Mouse (Mus musculus) heart, adult 2 months (tissue): ENCODE measurements around the gene Itpkc. TPM values are rescaled to one million over a fixed set of nuclear protein-coding genes. Genes with fewer than 3 reads are reported as not detected.

Source experiments
- DNase-seq, 2 experiments: peaks; one replicate each; pipeline ENCODE4 v3.0.0; 2021
- H3K27ac ChIP-seq: fragments of 200-600 bp; 2 replicates; pipeline ENCODE4 v1.8.1; 2022
- H3K27me3 ChIP-seq: fragments of 200-500 bp; 2 replicates; pipeline ENCODE4 v1.6.1; 2012; ENCODE audit warnings: mild to moderate bottlenecking, low read length, inconsistent platforms, mixed read lengths; ENCODE audit not compliant: control insufficient read depth, insufficient read depth
- H3K36me3 ChIP-seq: fragments of 200-500 bp; 2 replicates; pipeline ENCODE4 v1.6.1; 2012; ENCODE audit warnings: low read length, inconsistent platforms; ENCODE audit not compliant: control insufficient read depth, insufficient read depth
- H3K4me1 ChIP-seq: fragments of 200-500 bp; 2 replicates; pipeline ENCODE4 v1.6.1; 2011; ENCODE audit warnings: low read length; ENCODE audit not compliant: control insufficient read depth, insufficient read depth
- H3K4me3 ChIP-seq: fragments of 200-600 bp; 2 replicates; pipeline ENCODE4 v1.8.1; 2022
- H3K79me2 ChIP-seq: fragments of 200-500 bp; replicated peaks from 2 replicates; pipeline ENCODE4 v1.6.1; 2012; ENCODE audit warnings: mild to moderate bottlenecking, inconsistent platforms, low read length, moderate library complexity, mixed read lengths; ENCODE audit not compliant: control insufficient read depth, insufficient read depth
- H3K9ac ChIP-seq: fragments of 200-500 bp; 2 replicates; pipeline ENCODE4 v1.6.1; 2012; ENCODE audit warnings: low read depth, mild to moderate bottlenecking, control low read depth, inconsistent platforms, low read length, mixed read lengths
- CTCF ChIP-seq: fragments of 200-600 bp; IDR thresholded peaks from 2 replicates; pipeline ENCODE4 v1.8.1; 2022; ENCODE audit warnings: antibody characterized with exemption, mild to moderate bottlenecking, moderate library complexity
- EP300 ChIP-seq: fragments of 200-500 bp; IDR thresholded peaks from 2 replicates; pipeline ENCODE4 v1.6.1; 2011; ENCODE audit warnings: low read depth, low read length, control low read depth; ENCODE audit not compliant: insufficient read depth
- POLR2A ChIP-seq: fragments of 200-500 bp; IDR thresholded peaks from 2 replicates; pipeline ENCODE4 v1.6.1; 2011; ENCODE audit warnings: mild to moderate bottlenecking, low read depth, low read length, control low read depth; ENCODE audit not compliant: insufficient read depth
- WGBS: fragments of 180-500 bp; shearing (Covaris S2); methylation state at CpG from one replicate; pipeline ENCODE4 v1.1.7; 2018; 5-methylcytosine and 5-hydroxymethylcytosine counted together
- intact Hi-C: fragments of 180-260 bp; cut with DNase I; formaldehyde crosslinking; loops from one replicate; pipeline ENCODE4 v1.15.1; 2025
- polyA plus RNA-seq: library from polyadenylated mRNA; depleted of rRNA; stranded (reverse); fragments of >200 nt; gene quantifications from 2 replicates; pipeline ENCODE4 v1.2.3, GENCODE M21; 2012
- total RNA-seq, 2 experiments: library from RNA; stranded (reverse); gene quantifications; 2 replicates each; pipeline ENCODE4 v1.2.3; 2021

Gene Itpkc
- total and polyA plus RNA-seq, 3 experiments = 4.2 to 4.8 (median 4.4) TPM

GRCm38 (mm10) chr7:27258205-27258899 lies 29.9 kb upstream of the Itpkc start, which contains the start of gene Numbl:
Numbl (plus strand) TSS chr7:27258433.
- TF ChIP-seq CTCF (no peak), EP300 (0 out of 2 replicates have a peak, but pooled peaks have one; percentile 47), POLR2A (peak; percentile 65)
- intact Hi-C loops = loop anchor here (1.0 kb wide), 1 partner anchor 26 kb away; no protein-coding TSS in a partner anchor
- H3K4me1 ChIP-seq = peaks cover 4% of the 10 kb centered on the region
- under 1% methylated on average over 36 of the region's 47 CpGs for WGBS
- peak within 1 kb of the TSS; percentile 77 for H3K27ac ChIP-seq
- H3K9ac ChIP-seq = peak within 1 kb of the TSS; percentile 81
- DNase-seq = peak; percentile 91 to 92
- H3K36me3 ChIP-seq = no peaks in the 10 kb centered on the region
- H3K4me3 ChIP-seq = peak within 1 kb of the TSS; percentile 56
- H3K79me2 ChIP-seq = no peaks in the 10 kb centered on the region
- H3K27me3 ChIP-seq = no peaks in the 10 kb centered on the region

GRCm38 (mm10) chr7:27257852-27258204 lies 29.4 kb upstream of the Itpkc start:
- no peaks in the 10 kb centered on the region for H3K79me2 ChIP-seq
- H3K4me1 ChIP-seq = peaks cover 4% of the 10 kb centered on the region
- peak overlapping the region; percentile 77 for H3K27ac ChIP-seq
- H3K4me3 ChIP-seq = peak overlapping the region; percentile 56; the same call in 1 of the 2 replicates
- H3K27me3 ChIP-seq = no peaks in the 10 kb centered on the region
- peak overlapping the region; percentile 62 for H3K9ac ChIP-seq
- TF ChIP-seq CTCF (no peak), EP300 (no peak), POLR2A (no peak)
- DNase-seq = no peak
- H3K36me3 ChIP-seq = no peaks in the 10 kb centered on the region
- 11% methylated on average over 6 of the region's 6 CpGs for WGBS
- intact Hi-C loops = loop anchor here (1.0 kb wide), 1 partner anchor 26 kb away; no protein-coding TSS in a partner anchor

- Histone ChIP-seq H3K79me2 (no peaks in the 10 kb centered on the region), H3K27me3 (no peaks in the 10 kb centered on the region), H3K36me3 (no peaks in the 10 kb centered on the region), H3K27ac (peak overlapping the region; percentile 3; the same call in 1 of the 2 replicates), H3K4me3 (no peak overlapping the region), H3K9ac (no peak overlapping the region), H3K4me1 (peaks cover 4% of the 10 kb centered on the region)
- TF ChIP-seq EP300 (no peak), CTCF (no peak), POLR2A (no peak)
- intact Hi-C loops = no loop called here
- DNase-seq = peak; percentile 56 to 57
- WGBS = 39% methylated on average over 27 of the region's 27 CpGs
These were observed 28.8 kb upstream of the Itpkc start for GRCm38 (mm10) chr7:27257046-27257851.

- no peak overlapping the region for H3K9ac ChIP-seq
- no peak overlapping the region for H3K4me3 ChIP-seq
- no peaks in the 10 kb centered on the region for H3K27me3 ChIP-seq
- peaks cover 4% of the 10 kb centered on the region for H3K4me1 ChIP-seq
- TF ChIP-seq EP300 = no peak
- no peak for TF ChIP-seq POLR2A
- TF ChIP-seq CTCF = peak; percentile 66
- no peaks in the 10 kb centered on the region for H3K36me3 ChIP-seq
- no peak overlapping the region for H3K27ac ChIP-seq
- DNase-seq = no peak
- intact Hi-C loops = no loop called here
- H3K79me2 ChIP-seq = no peaks in the 10 kb centered on the region
- WGBS = 60% methylated on average over 3 of the region's 3 CpGs
These were observed 27.3 kb upstream of the Itpkc start for GRCm38 (mm10) chr7:27255721-27256120.

- no peak overlapping the region for H3K27ac ChIP-seq
- TF ChIP-seq POLR2A (no peak), CTCF (no peak), EP300 (no peak)
- intact Hi-C loops = no loop called here
These were observed 23.5 kb upstream of the Itpkc start for GRCm38 (mm10) chr7:27251946-27252345.

GRCm38 (mm10) chr7:27249928-27250327 lies 21.5 kb upstream of the Itpkc start:
- Histone ChIP-seq H3K79me2 (no peaks in the 10 kb centered on the region), H3K27ac (no peak overlapping the region), H3K9ac (no peak overlapping the region), H3K36me3 (no peaks in the 10 kb centered on the region), H3K4me1 (no peaks in the 10 kb centered on the region), H3K27me3 (no peaks in the 10 kb centered on the region), H3K4me3 (no peak overlapping the region)
- WGBS = 54% methylated on average over 5 of the region's 5 CpGs
- TF ChIP-seq POLR2A (no peak), EP300 (no peak), CTCF (no peak)
- intact Hi-C loops = no loop called here
- DNase-seq = no peak

More at GRCm38 (mm10) chr7:27251946-27252345, 23.5 kb upstream of the Itpkc start:
- H3K9ac ChIP-seq = no peak overlapping the region
- no peaks in the 10 kb centered on the region for H3K27me3 ChIP-seq
- WGBS = 91% methylated on average over 6 of the region's 6 CpGs
- H3K4me1 ChIP-seq = no peaks in the 10 kb centered on the region
- H3K4me3 ChIP-seq = no peak overlapping the region
- H3K79me2 ChIP-seq = no peaks in the 10 kb centered on the region
- DNase-seq = no peak
- H3K36me3 ChIP-seq = no peaks in the 10 kb centered on the region
